Mouse (Mus musculus) heart, embryonic 13.5 days (tissue): ENCODE results near the gene Lrrn2. TPM values are rescaled to one million over a fixed set of nuclear protein-coding genes. Genes with fewer than 3 reads are reported as not detected.
"Not testable (repeated sequence)": the region's sequence is repeated elsewhere in the genome, so short reads cannot be mapped to it uniquely, and the experiment has no call there.

Source experiments
- ATAC-seq: fragments of 200-750 bp; cut with Nextera tagmentation; 2 replicates; pipeline ENCODE4 v1.8.0; 2017; ENCODE audit warnings: moderate TSS enrichment; ENCODE audit not compliant: insufficient number of reproducible peaks, low FRiP score, low TSS enrichment; ENCODE audit errors: extremely low read depth
- H3K27ac ChIP-seq: fragments of 300-500 bp; sonication (generic); replicated peaks from 2 replicates; pipeline ENCODE4 v1.5.1; 2015; ENCODE audit warnings: moderate library complexity, mild to moderate bottlenecking, inconsistent platforms
- H3K27me3 ChIP-seq: fragments of 300-500 bp; sonication (generic); replicated peaks from 2 replicates; pipeline ENCODE4 v1.6.1; 2015; ENCODE audit warnings: mild to moderate bottlenecking, inconsistent platforms
- H3K36me3 ChIP-seq: fragments of 300-500 bp; sonication (generic); 2 replicates; pipeline ENCODE4 v1.6.1; 2015; ENCODE audit warnings: mild to moderate bottlenecking, inconsistent platforms
- H3K4me1 ChIP-seq: fragments of 300-500 bp; sonication (generic); 2 replicates; pipeline ENCODE4 v1.6.1; 2015; ENCODE audit warnings: inconsistent platforms
- H3K4me2 ChIP-seq: fragments of 300-500 bp; sonication (generic); 2 replicates; pipeline ENCODE4 v1.6.1; 2015; ENCODE audit warnings: inconsistent platforms, mild to moderate bottlenecking, moderate library complexity
- H3K4me3 ChIP-seq: fragments of 300-500 bp; sonication (generic); 2 replicates; pipeline ENCODE4 v1.5.1; 2015; ENCODE audit warnings: moderate library complexity, mild to moderate bottlenecking, inconsistent platforms
- H3K9ac ChIP-seq: fragments of 300-500 bp; sonication (generic); 2 replicates; pipeline ENCODE4 v1.6.1; 2015; ENCODE audit warnings: inconsistent platforms, mild to moderate bottlenecking, moderate library complexity
- H3K9me3 ChIP-seq: fragments of 300-500 bp; sonication (generic); 2 replicates; pipeline ENCODE4 v1.6.1; 2016; ENCODE audit warnings: inconsistent platforms
- WGBS: fragments of 180-500 bp; shearing (Covaris S2); methylation state at CpG from one replicate; pipeline ENCODE4 v1.1.7; 2015; ENCODE audit warnings: mixed read lengths; 5-methylcytosine and 5-hydroxymethylcytosine counted together
- microRNA-seq: library from miRNA; unstranded; fragments of <30 nt; microRNA quantifications from one replicate; pipeline ENCODE4, GENCODE M21; 2016
- polyA plus RNA-seq: library from polyadenylated mRNA; unstranded; fragments of >200 nt; fragmentation: Nextera tagmentation; extraction: Ambion mirVana; gene quantifications from 2 replicates; pipeline ENCODE4 v1.2.1, GENCODE M21; 2015

The Lrrn2 gene
- polyA plus RNA-seq, 1 experiment from 2014 or later, result 8.7 TPM

- Histone ChIP-seq H3K4me1 (no peaks in the 10 kb centered on the region), H3K4me3 (no peak overlapping the region), H3K36me3 (peaks cover 57% of the 10 kb centered on the region), H3K9me3 (no peaks in the 10 kb centered on the region), H3K27me3 (no peaks in the 10 kb centered on the region), H3K27ac (no peak overlapping the region), H3K9ac (no peak overlapping the region), H3K4me2 (no peak overlapping the region)
- ATAC-seq, result no peak
- WGBS, result 84% methylated on average over 6 of the region's 6 CpGs
These were observed 101.2 kb downstream of the Lrrn2 start for GRCm38 (mm10) chr1:132981232-132981631.

DNA sequence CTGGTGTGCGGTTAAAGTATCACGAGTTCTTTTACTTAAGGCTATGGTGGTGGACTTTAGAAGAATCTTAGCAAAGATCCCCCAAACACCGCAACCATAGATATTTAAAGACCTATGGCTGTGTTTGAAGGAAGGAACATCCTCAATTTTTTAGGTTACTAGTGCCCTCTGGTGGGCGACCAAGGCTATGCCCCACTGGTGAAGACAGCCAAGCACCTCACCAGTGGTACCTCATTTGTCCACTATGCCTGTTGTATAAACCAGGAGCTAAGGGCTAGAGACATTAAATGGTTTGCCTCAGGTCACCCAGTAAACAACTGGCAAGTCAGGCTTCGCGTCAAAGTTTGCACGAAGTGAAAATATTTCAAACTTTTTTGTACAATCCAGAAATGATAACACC lies 102.7 kb downstream of the Lrrn2 start:
- Histone ChIP-seq H3K9ac (no peak overlapping the region), H3K36me3 (peaks cover 67% of the 10 kb centered on the region), H3K9me3 (no peaks in the 10 kb centered on the region), H3K27ac (no peak overlapping the region), H3K4me2 (no peak overlapping the region), H3K4me3 (no peak overlapping the region), H3K4me1 (peaks cover 4% of the 10 kb centered on the region; the same call in 1 of the 2 replicates), H3K27me3 (no peaks in the 10 kb centered on the region)
- WGBS, result 60% methylated on average over 7 of the region's 7 CpGs
- ATAC-seq, result no peak

DNA sequence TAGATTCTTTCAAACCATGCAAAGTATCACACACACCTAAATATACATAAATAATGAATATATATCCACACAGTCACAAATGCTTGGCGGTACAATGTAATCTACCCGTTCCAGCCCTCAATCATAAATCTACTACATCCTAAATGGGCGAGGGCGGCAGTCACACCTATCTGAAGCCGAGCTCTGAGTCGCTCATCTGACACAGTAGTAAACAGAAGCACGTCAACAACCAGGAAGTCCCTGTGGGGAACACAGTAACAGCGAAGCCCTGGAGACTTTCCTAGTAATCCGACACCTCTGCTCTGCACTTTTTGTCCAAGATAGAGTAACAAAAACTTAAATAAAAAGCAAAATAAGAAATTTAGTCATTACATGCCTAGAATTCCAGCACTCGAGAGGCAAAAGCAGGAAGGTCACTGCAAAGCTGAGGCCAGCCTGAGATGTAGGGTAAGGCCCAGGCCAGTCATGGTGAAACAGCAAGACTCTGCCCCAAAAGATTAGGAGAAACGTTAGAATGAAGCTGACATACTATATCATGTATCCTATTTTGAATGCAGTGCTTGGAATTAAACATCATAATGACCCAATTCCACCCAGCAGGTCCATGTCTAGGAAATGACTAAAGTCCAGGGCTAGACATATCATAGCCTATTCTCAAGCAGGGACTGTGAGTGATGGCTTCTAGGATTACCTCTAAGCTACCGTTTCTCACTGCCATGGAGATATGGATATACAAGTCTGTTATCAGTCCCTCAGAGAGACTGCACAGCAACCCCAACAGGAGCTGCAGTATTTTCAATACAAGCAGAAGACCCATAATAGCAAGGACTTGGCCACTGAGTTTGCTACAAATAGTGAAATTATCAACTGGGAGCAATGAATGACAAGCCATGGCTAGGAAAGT lies 108.7 kb downstream of the Lrrn2 start:
- not testable (repeated sequence) for ATAC-seq, H3K9me3 ChIP-seq, H3K4me1 ChIP-seq, H3K9ac ChIP-seq, H3K4me3 ChIP-seq, H3K27ac ChIP-seq, H3K27me3 ChIP-seq, H3K4me2 ChIP-seq
- H3K36me3 ChIP-seq, result peaks cover 92% of the 10 kb centered on the region
- WGBS, result 74% methylated on average over 12 of the region's 12 CpGs

Small RNA genes within 50 kb of the gene (microRNA-seq; reads per million reads assigned to microRNA genes)
- not detected for gene Gm44300

Other genes with a start within 250 kb of the Lrrn2 start
- gene Nfasc, start 138.5 kb upstream of the Lrrn2 start, polyA plus RNA-seq, result 0.29 and 0.79 TPM in 2 replicates
- gene Mdm4, start 150.3 kb downstream of the Lrrn2 start, polyA plus RNA-seq, result 19.2 and 23.4 TPM in 2 replicates
- gene Pik3c2b, start 165.4 kb downstream of the Lrrn2 start, polyA plus RNA-seq, result 8.5 and 9.5 TPM in 2 replicates